Mouse (Mus musculus) bone marrow, adult 2 months (tissue): Measurements from ENCODE around the gene Vps4a.

ENCODE experiments used
- CTCF ChIP-seq: fragments of 200-500 bp; IDR thresholded peaks from 2 replicates; pipeline ENCODE4 v1.5.1; 2011; ENCODE audit warnings: low read length, control low read depth; ENCODE audit not compliant: control insufficient read depth, insufficient read depth
- POLR2A ChIP-seq: fragments of 200-500 bp; IDR thresholded peaks from 2 replicates; pipeline ENCODE4 v1.6.1; 2011; ENCODE audit warnings: low read depth, mild to moderate bottlenecking, control low read depth, low read length, borderline replicate concordance; ENCODE audit not compliant: control insufficient read depth

DNA sequence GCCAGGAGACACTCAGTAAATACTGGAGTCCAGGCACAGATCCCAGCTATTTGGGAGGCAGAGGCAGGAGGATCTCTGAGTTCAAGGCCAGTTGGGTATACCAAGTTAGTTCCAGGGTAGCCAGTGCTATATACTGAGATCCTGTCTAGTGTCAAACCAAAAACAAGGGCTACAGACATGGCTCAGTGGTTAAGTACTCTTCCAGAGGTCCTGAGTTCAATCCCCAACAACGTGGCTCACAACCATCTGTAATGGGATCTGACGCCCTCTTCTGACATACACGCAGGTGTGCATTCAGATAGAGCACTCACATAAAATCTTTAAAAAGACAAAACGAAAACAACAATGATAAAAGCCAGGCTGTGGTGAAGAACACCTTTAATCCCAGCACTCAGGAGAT lies 18.5 kb downstream of the Vps4a start:
- TF ChIP-seq CTCF (no peak), POLR2A (no peak)
